Mouse (Mus musculus): Measurements from ENCODE around the gene Nwd1.

GRCm38 (mm10) chr8:72672802-72673201, 26.3 kb downstream of the Nwd1 start:
- TF ChIP-seq MYOG (IDR thresholded peaks at IDR 0.05; ENCODE audit: control insufficient read depth, extremely low read depth, insufficient read length): no peak
- TF ChIP-seq CTCF (IDR thresholded peaks at IDR 0.05; ENCODE audit: control insufficient read depth, insufficient read depth, insufficient read length): no peak
- TF ChIP-seq CEBPB (IDR thresholded peaks at IDR 0.05; ENCODE audit: low read depth): no peak

All from C2C12 (cell line).